Comparison of ENCODE assay signal across 8 mouse cellular contexts in the genomic region with DNA sequence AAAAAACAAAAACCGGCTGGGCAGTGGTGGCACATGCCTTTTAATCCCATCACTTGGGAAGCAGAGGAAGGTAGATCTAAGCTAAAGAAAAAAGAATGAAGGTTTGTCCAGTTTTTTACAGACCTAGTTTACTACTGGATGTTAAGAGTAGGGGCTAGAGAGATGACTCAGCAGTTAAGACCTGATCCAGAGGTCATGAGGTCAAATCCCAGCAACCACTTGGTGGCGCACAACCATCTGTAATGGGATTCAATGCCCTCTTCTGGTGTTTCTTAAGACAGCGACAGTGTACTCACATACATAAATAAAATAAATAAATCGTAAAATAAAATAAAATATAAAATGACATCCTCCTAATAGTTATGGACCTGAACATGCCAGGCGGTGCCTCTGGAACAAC. TPM values are rescaled to one million over a fixed set of nuclear protein-coding genes. Genes with fewer than 3 reads are reported as not detected.
DNase-seq lines count a peak whose midpoint lies in the region; ATAC-seq and TF ChIP-seq lines count a peak whose summit lies in the region.

No protein-coding gene starts in this region.

- intact Hi-C loops in heart, adult 2 months (cut with DNase I) = no loop called here

- 55% methylated on average over 5 of the region's 5 CpGs for WGBS in heart, adult 2 months
- WGBS in heart, embryonic 12.5 days = 64% methylated on average over 5 of the region's 5 CpGs
- WGBS in limb, embryonic 14.5 days = 66% methylated on average over 5 of the region's 5 CpGs
- 67% methylated on average over 5 of the region's 5 CpGs for WGBS in stomach, postnatal 0 days

- no peak for ATAC-seq in heart, embryonic 12.5 days (ENCODE audit: insufficient number of reproducible peaks, low FRiP score)
- ATAC-seq in limb, embryonic 14.5 days (ENCODE audit: low FRiP score, low read depth) = no peak
- ATAC-seq in stomach, postnatal 0 days (ENCODE audit: low FRiP score, low TSS enrichment) = no peak
- ATAC-seq in erythroid progenitor cell, adult 5-6 weeks (replicated peaks; ENCODE audit: low FRiP score, poor library complexity, severe bottlenecking) = no peak

- H3K36me3 ChIP-seq in heart, adult 2 months (ENCODE audit: control insufficient read depth, insufficient read depth, low read length) = peaks cover 2% of the 10 kb centered on the region
- peaks cover 77% of the 10 kb centered on the region for H3K36me3 ChIP-seq in heart, embryonic 12.5 days
- H3K36me3 ChIP-seq in limb, embryonic 14.5 days (ENCODE audit: control insufficient read depth, insufficient read depth, low read length) = peaks cover 94% of the 10 kb centered on the region
- peaks cover 34% of the 10 kb centered on the region for H3K36me3 ChIP-seq in stomach, postnatal 0 days (ENCODE audit: control insufficient read depth, insufficient read depth, low read length)

- no peaks in the 10 kb centered on the region for H3K27me3 ChIP-seq in heart, adult 2 months (ENCODE audit: control insufficient read depth, insufficient read depth, low read length)
- no peaks in the 10 kb centered on the region for H3K27me3 ChIP-seq in heart, embryonic 12.5 days (replicated peaks)
- no peaks in the 10 kb centered on the region for H3K27me3 ChIP-seq in limb, embryonic 14.5 days (ENCODE audit: control insufficient read depth, insufficient read depth, low read length)
- H3K27me3 ChIP-seq in stomach, postnatal 0 days (ENCODE audit: control insufficient read depth, insufficient read depth, low read length) = no peaks in the 10 kb centered on the region

- no peaks in the 10 kb centered on the region for H3K4me1 ChIP-seq in heart, adult 2 months (ENCODE audit: control insufficient read depth, insufficient read depth, low read length)
- no peaks in the 10 kb centered on the region; the same call in 1 of the 2 replicates for H3K4me1 ChIP-seq in heart, embryonic 12.5 days (replicated peaks)
- H3K4me1 ChIP-seq in limb, embryonic 14.5 days (ENCODE audit: control insufficient read depth, insufficient read depth, low read length) = no peaks in the 10 kb centered on the region
- no peaks in the 10 kb centered on the region for H3K4me1 ChIP-seq in stomach, postnatal 0 days (replicated peaks; ENCODE audit: control insufficient read depth, insufficient read depth)

- H3K4me3 ChIP-seq in heart, adult 2 months = no peak overlapping the region
- no peak overlapping the region for H3K4me3 ChIP-seq in heart, embryonic 12.5 days
- H3K4me3 ChIP-seq in limb, embryonic 14.5 days (replicated peaks; ENCODE audit: low read length) = no peak overlapping the region
- H3K4me3 ChIP-seq in stomach, postnatal 0 days (ENCODE audit: low read depth, low read length) = no peak overlapping the region

- no peaks in the 10 kb centered on the region for H3K79me2 ChIP-seq in heart, adult 2 months (replicated peaks; ENCODE audit: control insufficient read depth, insufficient read depth, low read length)

- no peaks in the 10 kb centered on the region for H3K9me3 ChIP-seq in heart, embryonic 12.5 days (replicated peaks)
- H3K9me3 ChIP-seq in limb, embryonic 14.5 days (ENCODE audit: control insufficient read depth, low read length) = no peaks in the 10 kb centered on the region
- H3K9me3 ChIP-seq in stomach, postnatal 0 days (ENCODE audit: control insufficient read depth, low read length) = no peaks in the 10 kb centered on the region

- H3K4me2 ChIP-seq in heart, embryonic 12.5 days = no peak overlapping the region
- no peak overlapping the region for H3K4me2 ChIP-seq in limb, embryonic 14.5 days (replicated peaks; ENCODE audit: low read depth, low read length, severe bottlenecking)
- H3K4me2 ChIP-seq in stomach, postnatal 0 days (replicated peaks; ENCODE audit: low read depth) = no peak overlapping the region

- H3K27ac ChIP-seq in heart, adult 2 months = no peak overlapping the region
- H3K27ac ChIP-seq in heart, embryonic 12.5 days (ENCODE audit: poor library complexity, severe bottlenecking) = no peak overlapping the region
- H3K27ac ChIP-seq in limb, embryonic 14.5 days (replicated peaks; ENCODE audit: low read depth, low read length) = no peak overlapping the region
- H3K27ac ChIP-seq in stomach, postnatal 0 days (replicated peaks) = no peak overlapping the region

- peak; percentile 74 for TF ChIP-seq CTCF in heart, adult 2 months (IDR thresholded peaks at IDR 0.05)
- peak; percentile 67 for TF ChIP-seq CTCF in stomach, postnatal 0 days (IDR thresholded peaks at IDR 0.05; ENCODE audit: low read depth)

- no peak overlapping the region for H3K9ac ChIP-seq in heart, adult 2 months (ENCODE audit: low read depth, low read length)
- H3K9ac ChIP-seq in heart, embryonic 12.5 days = no peak overlapping the region
- no peak overlapping the region for H3K9ac ChIP-seq in limb, embryonic 14.5 days (ENCODE audit: low read depth, low read length, severe bottlenecking)
- no peak overlapping the region for H3K9ac ChIP-seq in stomach, postnatal 0 days (ENCODE audit: low read length)

- TF ChIP-seq POLR2A in heart, adult 2 months (IDR thresholded peaks at IDR 0.05; ENCODE audit: insufficient read depth, low read depth, low read length) = no peak
- TF ChIP-seq POLR2A in limb, embryonic 14.5 days (IDR thresholded peaks at IDR 0.05; ENCODE audit: borderline replicate concordance, extremely low read depth, insufficient read depth, insufficient read length) = no peak

- peak; percentile 41 to 59 for DNase-seq in heart, adult 2 months
- peak; percentile 76 for DNase-seq in 416B (ENCODE audit: low read depth)
- DNase-seq in adrenal gland, adult 18-20 months (ENCODE audit: low spot score in 2 of 2) = peak; percentile 16 to 40
- peak; percentile 11 for DNase-seq in embryo, embryonic 11.5 days (ENCODE audit: low read depth, low spot score)
- DNase-seq in limb, embryonic 14.5 days (ENCODE audit: low spot score) = peak; percentile 21
- peak; percentile 44 for DNase-seq in stomach, postnatal 0 days (ENCODE audit: low spot score)

- TF ChIP-seq EP300 in heart, adult 2 months (IDR thresholded peaks at IDR 0.05; ENCODE audit: insufficient read depth, low read depth, low read length) = no peak
- TF ChIP-seq EP300 in stomach, postnatal 0 days (optimal IDR thresholded peaks at IDR 0.05) = no peak

RNA-seq across cellular contexts. Expression of a gene that starts 38.2 kb away (rescaled TPM):
- 10 to 100 TPM; 65.5 to 88.7 TPM for total RNA-seq in heart, adult 2 months (2021)
- 24.4 and 43.8 TPM in 2 replicates for polyA plus RNA-seq in heart, adult 2 months (2012; rRNA removed)
- 93.7 and 94.1 TPM in 2 replicates for polyA plus RNA-seq in heart, embryonic 12.5 days (2016; fragmentation: Nextera tagmentation; extraction: Ambion mirVana)
- 10 to 100 TPM; 60.7 to 62.5 TPM for total RNA-seq in adrenal gland, adult 18-20 months (2021)
- polyA plus RNA-seq in limb, embryonic 14.5 days (2012; rRNA removed) = 70.1 and 73.5 TPM in 2 replicates
- 107 and 116 TPM in 2 replicates for polyA plus RNA-seq in limb, embryonic 14.5 days (2014; fragmentation: Nextera tagmentation; extraction: Ambion mirVana)
- 29.1 and 31.6 TPM in 2 replicates for polyA plus RNA-seq in stomach, postnatal 0 days (2015; fragmentation: Nextera tagmentation; extraction: Ambion mirVana)
- total RNA-seq in erythroid progenitor cell, adult 5-6 weeks (2015; ENCODE audit: low replicate concordance) = 12.6 and 36.0 TPM in 2 replicates
- 16.9 and 19.0 TPM in 2 replicates for total RNA-seq in erythroid progenitor cell, adult 5-6 weeks (2017; ENCODE audit: low replicate concordance)

RNA-seq across cellular contexts. Expression of a gene that starts 53.3 kb away (rescaled TPM):
- total RNA-seq in heart, adult 2 months (2021) = 10 to 100 TPM; 24.7 to 25.0 TPM
- 24.4 and 40.0 TPM in 2 replicates for polyA plus RNA-seq in heart, adult 2 months (2012; rRNA removed)
- 65.7 and 72.8 TPM in 2 replicates for polyA plus RNA-seq in heart, embryonic 12.5 days (2016; fragmentation: Nextera tagmentation; extraction: Ambion mirVana)
- 10 to 100 TPM; 29.1 to 30.4 TPM for total RNA-seq in adrenal gland, adult 18-20 months (2021)
- polyA plus RNA-seq in limb, embryonic 14.5 days (2012; rRNA removed) = 63.2 and 70.6 TPM in 2 replicates
- 84.5 and 88.5 TPM in 2 replicates for polyA plus RNA-seq in limb, embryonic 14.5 days (2014; fragmentation: Nextera tagmentation; extraction: Ambion mirVana)
- 48.7 and 50.1 TPM in 2 replicates for polyA plus RNA-seq in stomach, postnatal 0 days (2015; fragmentation: Nextera tagmentation; extraction: Ambion mirVana)
- 6.5 and 8.0 TPM in 2 replicates for total RNA-seq in erythroid progenitor cell, adult 5-6 weeks (2015; ENCODE audit: low replicate concordance)
- 8.6 and 9.9 TPM in 2 replicates for total RNA-seq in erythroid progenitor cell, adult 5-6 weeks (2017; ENCODE audit: low replicate concordance)

Comparison
In these comparisons a context has a peak if more than half of its experiments do, and no peak if none do; other contexts are left out.
1. DNase-seq: peak in every context shown above with its lines; median percentile 76 in 416B; 50 in heart, adult 2 months; 44 in stomach, postnatal 0 days; 28 in adrenal gland, adult 18-20 months; 21 in limb, embryonic 14.5 days; 11 in embryo, embryonic 11.5 days.